Mouse (Mus musculus): ENCODE measurements around the gene Enah.

Gene Enah

GRCm38 (mm10) chr1:182019926-182020801 is at the start of gene Enah:
Enah (minus strand) TSS chr1:182019990.
- DNase-seq (ENCODE audit: low read depth, low spot score), result peak; percentile 56

- DNase-seq (ENCODE audit: low read depth, low spot score), result no peak
These were observed 48.3 kb upstream of the Enah start for GRCm38 (mm10) chr1:182068136-182068535.

DNA sequence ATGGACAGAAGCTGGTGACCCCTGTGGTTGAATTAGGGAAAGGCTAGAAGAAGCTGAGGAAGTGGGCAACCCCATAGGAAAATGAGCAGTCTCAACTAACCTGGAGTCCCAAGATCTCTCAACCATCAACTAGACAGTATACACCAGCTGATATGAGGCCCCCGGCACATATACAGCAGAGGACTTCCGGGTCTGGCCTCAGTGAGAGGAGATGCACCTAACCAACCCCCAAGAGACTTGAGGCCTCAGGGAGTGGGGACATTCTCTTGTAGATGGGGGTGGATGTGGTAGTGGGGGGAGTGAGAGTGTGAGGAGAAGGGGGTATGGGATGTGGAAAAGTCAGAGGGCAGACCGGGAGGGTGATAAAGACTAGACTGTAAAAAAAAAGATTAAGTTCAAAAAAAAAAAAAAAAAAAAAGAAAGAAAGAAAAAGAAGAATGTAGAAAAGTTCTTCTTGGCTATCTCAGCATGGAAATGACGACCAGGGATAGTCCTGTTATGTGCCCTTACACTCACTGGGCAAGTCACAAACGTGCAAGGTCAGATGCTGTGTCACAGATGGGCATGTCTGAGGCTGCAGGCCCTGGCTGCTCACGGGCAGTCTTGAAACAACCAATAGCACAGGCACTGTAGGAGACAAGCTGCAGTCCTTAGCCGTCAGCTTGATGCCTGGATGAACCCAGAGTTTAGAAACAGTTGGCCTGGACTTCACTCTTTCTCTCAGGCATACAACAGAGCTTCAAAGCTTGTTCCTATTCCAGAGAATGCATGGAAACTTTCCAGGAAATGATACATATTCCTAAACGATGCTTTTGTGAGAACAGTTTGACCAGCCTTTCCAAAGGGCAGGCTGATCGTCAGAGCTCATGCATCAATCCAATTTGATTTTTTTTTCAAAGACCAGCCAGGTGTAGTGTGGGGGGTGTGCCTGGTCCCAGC is 47.0 kb upstream of the Enah start:
- no peak for DNase-seq (ENCODE audit: low read depth, low spot score)

DNA sequence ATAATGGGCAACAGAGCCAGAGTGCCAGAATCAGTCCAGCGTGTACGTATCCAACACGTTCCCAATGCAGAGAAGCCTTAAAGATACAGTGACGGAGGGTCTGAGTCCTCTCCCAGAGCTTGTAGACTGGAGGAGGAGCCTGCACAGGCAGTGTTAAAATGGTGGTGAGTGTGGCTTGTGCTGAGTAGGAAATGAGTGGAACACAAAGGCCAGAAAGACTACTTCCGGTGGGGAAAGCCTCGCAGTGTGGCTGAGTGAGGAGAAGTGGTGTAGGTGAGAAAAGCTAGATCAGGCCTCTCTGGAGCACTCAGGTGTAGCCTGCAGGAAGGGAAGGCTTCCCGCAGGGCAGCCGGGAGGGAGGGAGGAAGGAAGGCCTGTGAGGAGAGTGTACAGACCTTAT is 43.9 kb upstream of the Enah start:
- DNase-seq (ENCODE audit: low read depth, low spot score), result no peak

DNA sequence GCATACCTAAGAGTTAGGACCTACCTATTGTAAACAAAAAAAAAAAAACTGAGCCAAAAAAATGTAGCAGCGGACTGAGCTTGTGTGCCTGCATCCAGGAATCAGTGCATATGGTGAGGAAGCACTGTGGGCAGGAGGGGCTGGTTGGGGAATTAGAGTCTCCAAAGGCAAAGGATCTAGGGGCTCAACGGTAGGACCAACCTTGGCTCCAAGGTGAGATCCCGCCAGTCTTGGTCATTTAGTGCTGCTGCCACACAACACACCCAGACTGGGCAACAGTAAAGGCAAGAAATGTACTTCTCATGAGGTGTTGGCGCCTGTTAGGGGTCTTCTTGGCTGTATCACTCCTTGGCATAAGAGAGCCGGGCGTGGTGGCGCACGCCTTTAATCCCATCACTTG is 43.0 kb upstream of the Enah start:
- no peak for DNase-seq (ENCODE audit: low read depth, low spot score)

DNA sequence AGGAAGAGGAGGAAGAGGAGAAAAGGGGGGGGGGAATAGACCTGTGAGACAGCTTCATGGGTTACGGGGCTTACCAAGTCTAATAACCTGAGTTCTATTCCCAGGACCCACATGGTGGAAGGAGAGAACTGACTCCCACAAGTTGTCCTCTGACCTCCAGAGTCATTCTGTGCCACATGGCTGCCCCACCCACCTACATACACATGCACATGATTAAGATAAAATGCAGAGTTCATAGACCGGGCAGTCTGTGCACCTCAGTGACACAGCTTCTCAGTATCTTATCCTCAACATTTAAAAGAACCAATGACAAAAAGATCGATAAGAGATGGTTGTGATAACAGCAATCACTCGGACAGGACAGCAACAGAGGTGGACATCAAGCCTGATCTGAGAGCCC is 41.4 kb upstream of the Enah start:
- DNase-seq (ENCODE audit: low read depth, low spot score), result no peak

DNA sequence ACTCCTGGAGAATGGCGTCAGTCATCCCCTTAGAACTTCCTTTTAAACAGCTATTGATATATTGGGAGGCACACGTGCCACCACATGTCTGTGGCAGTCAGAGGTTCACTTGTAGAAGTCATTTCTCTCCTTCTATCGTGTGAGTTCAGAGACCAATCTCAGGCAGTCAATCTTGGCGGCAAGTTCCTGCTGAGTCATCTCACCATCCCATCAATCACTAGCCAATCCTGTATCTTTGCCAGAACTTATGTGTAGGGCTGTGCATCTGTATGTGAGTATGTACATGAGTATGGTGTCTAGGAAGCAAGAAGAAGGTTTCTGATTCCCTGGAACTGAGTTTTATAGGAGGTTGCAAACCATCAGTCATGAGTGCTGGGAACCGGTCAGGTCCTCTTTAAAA is 40.0 kb upstream of the Enah start:
- no peak for DNase-seq (ENCODE audit: low read depth, low spot score)

DNA sequence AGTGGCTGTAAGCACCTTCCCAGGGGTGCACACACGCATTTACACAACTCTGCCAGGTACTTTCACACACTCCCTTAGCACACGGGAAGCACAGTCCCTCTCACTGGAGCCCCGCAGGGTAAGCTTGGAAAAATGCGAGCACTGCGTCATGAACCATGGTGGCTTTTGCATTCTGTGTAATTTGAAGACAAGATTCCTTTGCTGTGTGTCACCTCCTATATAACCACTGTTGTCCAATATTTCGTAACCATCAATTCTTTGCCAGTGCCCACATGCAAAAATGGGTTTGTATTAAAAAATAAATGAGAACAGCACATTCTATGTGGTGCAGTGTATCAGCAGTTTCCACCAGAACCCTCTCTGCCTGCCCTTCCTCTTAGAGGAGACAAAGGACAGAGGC is 38.2 kb upstream of the Enah start:
- DNase-seq (ENCODE audit: low read depth, low spot score), result no peak

DNA sequence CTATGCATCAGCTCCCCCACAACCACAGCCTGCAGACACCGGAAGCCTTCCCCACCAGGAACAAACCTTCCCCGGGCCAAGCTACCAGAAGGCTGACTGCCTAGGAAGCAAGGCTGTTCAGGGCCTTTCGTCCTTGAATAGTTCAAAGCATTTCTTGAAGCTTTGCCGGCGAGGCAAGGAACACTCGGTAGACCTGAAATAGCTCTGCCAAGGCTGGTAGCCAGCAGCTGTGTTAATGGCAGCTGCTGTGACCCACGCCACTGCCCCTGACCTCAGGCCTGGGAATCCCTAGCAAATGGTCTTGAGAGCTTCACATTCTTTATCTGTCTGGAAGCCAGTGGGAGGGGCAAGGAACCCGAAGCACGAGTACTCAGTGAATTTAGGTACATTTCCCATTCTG is 35.3 kb upstream of the Enah start:
- no peak for DNase-seq (ENCODE audit: low read depth, low spot score)

- no peak for DNase-seq (ENCODE audit: low read depth, low spot score)
These were observed 34.9 kb upstream of the Enah start for GRCm38 (mm10) chr1:182054651-182055050.

DNA sequence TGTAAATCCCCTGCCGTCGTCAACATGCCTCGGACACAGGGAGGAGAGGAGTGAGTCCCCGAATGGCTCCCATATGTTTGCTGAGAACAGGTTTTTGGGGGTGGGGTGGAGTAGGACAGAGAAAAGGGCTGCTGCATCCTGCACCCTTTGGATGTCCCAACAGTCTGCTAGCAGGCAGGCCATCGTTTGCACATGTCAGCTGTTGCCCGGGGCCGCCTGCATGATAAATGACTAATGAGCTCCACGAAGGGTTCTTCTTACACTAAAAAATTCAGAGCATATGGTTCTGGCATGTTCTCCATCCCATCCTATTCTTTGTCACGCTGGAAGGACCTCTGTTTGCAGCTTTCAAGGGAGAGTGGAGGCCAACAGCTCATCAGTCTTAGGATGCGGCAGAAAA is 33.2 kb upstream of the Enah start:
- peak; percentile 35 for DNase-seq (ENCODE audit: low read depth, low spot score)

GRCm38 (mm10) chr1:182052385-182052784 is 32.6 kb upstream of the Enah start:
- DNase-seq (ENCODE audit: low read depth, low spot score), result no peak

DNA sequence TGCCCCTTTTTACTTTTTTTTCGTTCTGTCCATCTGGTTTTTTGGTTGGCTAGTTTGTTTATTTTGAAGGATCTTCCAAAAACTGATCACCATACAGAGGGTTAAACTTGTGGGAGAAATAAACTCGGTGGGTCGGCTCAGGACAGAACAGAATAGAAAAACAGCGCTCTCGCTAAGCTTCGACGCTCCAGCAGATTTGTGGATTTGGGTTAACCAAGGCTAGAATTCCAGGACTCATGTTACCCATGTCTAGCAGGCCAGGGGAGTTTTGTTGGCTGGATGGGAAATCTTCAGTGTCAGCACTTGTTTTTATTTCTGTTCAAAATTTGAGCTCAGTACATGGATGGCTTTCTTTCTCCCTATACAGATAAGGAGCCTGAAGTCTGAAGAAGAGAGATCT is 30.0 kb upstream of the Enah start:
- DNase-seq (ENCODE audit: low read depth, low spot score), result no peak

GRCm38 (mm10) chr1:182048101-182048500 is 28.3 kb upstream of the Enah start:
- no peak for DNase-seq (ENCODE audit: low read depth, low spot score)

DNA sequence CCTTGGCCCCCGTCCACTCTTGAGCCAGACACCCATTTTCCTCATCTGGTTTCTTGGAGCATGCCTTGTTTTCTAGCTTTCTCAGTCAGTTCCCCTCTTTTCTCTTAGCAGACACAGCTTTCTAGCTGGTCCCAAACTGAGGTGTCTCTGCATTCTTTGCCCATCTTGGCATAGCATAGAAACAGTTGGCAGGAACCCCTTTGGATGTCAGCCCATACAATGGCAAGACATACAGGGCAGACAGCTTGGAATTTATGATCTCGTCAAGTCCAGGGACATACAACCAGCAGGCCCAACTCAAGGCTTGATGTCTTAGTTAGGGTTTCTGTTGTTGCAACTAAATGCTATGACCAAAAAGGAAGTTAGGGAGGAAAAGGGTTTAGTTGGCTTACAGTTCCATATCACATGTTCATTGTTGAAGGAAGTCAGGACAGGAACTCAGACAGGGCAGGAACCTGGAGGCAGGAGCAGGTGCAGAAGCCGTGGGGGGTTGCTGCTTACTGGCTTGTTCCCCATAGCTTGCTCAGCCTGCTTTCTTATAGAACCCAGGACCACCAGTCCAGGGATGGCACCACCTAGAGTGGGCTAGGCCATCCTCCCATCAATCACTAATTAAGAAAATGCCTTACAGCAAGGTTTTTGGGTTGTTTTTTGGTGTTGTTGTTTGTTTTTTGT is 27.4 kb upstream of the Enah start:
- no peak for DNase-seq (ENCODE audit: low read depth, low spot score)

DNA sequence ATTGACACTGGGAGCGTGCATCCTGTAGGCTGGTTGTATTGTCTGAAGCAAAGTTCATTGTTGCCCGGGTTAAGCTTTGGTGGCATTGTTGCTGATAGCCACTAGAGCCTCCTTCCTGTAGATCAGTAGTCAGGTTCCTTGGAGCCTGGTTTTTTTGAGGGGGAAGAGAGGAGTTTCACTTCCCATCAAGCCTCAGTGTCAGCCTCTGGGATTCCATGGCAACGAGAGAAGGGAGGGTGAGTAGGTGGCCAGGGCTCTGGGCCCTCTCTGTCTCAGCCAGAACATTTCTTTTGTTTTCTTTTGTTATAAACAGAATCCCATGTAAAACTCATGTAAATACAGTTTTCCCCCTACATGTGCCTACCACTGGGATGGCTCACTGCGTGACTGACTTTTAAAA is 25.4 kb upstream of the Enah start:
- DNase-seq (ENCODE audit: low read depth, low spot score), result no peak

- DNase-seq (ENCODE audit: low read depth, low spot score), result no peak
These were observed 20.7 kb upstream of the Enah start for GRCm38 (mm10) chr1:182040538-182040937.

GRCm38 (mm10) chr1:182031757-182032156 is 12.0 kb upstream of the Enah start:
- no peak for DNase-seq (ENCODE audit: low read depth, low spot score)

DNA sequence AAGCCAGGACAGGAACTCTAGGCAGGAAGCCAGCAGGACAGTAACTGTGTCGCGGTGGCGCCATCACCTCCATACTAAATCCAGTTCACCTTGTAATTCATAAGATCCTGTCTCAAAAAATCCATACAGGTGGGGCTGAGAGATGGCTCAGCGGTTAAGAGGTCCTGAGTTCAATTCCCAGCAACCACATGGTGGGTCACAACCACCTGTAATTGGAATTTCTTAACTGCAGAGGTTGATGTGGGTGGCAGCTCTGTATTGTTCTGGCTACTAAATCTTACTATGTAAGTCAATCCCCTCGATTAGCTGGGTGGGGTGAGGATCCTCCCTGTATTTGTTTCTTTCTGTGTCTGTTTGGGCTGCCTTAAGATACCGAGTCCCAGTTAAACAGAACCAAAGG is 11.3 kb upstream of the Enah start:
- no peak for DNase-seq (ENCODE audit: low read depth, low spot score)

- no peak for DNase-seq (ENCODE audit: low read depth, low spot score)
These were observed 10.3 kb upstream of the Enah start for GRCm38 (mm10) chr1:182029989-182030649.
